ENCODE assay signal across 8 mouse cellular contexts in the genomic region with DNA sequence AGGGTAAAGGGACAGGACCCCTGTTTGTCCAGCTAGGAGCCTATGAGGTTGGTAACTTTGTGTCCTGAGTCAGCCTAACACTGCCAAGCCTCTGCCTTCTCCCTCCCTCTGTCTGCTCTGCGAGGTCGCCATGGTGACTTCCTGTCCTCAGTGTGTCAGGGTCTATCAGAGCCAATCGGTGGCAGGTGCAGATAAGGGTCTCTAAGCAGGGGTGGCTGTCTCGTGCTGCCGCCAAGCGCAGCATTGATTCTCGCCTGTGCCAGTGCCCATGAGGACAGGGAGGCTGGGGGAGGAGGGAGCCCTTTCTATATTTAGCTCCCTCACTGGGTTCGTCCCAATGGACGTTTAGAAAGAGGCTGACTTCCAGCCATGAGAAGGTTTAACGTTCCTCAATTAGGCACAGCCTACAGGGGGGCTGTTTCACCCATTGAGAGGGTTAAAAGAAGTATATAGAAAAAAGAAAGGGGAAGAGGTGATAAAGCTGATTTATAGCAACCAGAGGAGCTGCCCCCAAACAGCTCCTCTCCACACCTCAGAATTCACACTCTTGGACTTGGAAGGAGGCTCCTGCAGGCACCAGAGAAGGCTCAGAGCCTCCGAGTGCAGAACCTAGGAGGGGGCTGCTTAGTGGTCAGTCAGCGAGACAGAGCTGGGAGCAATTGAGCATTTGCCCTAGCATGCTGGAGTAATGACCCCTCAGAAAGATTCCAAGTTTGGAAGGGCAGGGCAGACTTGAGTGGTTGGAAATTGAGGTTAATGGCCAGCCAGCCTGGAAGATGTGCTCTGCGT.
DNase-seq lines count a peak whose midpoint lies in the region; ATAC-seq and TF ChIP-seq lines count a peak whose summit lies in the region.

No protein-coding gene starts in this region.

- no peak for DNase-seq in left cerebral cortex, adult 2 months (ENCODE audit: extremely low spot score in 1 of 2, low spot score in 2 of 2)
- DNase-seq in left cerebral cortex, postnatal 36 days (ENCODE audit: low spot score in 2 of 2), result no peak
- peak; percentile 51 for DNase-seq in forebrain, embryonic 11.5 days (ENCODE audit: low spot score)
- peak; percentile 80 for DNase-seq in midbrain, postnatal 0 days (ENCODE audit: low spot score)
- DNase-seq in urinary bladder, adult 18-20 months (ENCODE audit: low spot score in 2 of 2), result no peak
- no peak for DNase-seq in urinary bladder, postnatal 10 days (ENCODE audit: low spot score)

- no peak overlapping the region for H3K4me3 ChIP-seq in left cerebral cortex, adult 2 months
- H3K4me3 ChIP-seq in forebrain, embryonic 11.5 days (ENCODE audit: low read depth, low read length), result no peak overlapping the region
- no peak overlapping the region for H3K4me3 ChIP-seq in heart, embryonic 16.5 days (ENCODE audit: low read length)
- no peak overlapping the region for H3K4me3 ChIP-seq in midbrain, postnatal 0 days (ENCODE audit: low read depth, low read length)

- no peak overlapping the region for H3K9ac ChIP-seq in forebrain, embryonic 11.5 days (ENCODE audit: low read length)
- peak overlapping the region; percentile 12 for H3K9ac ChIP-seq in heart, embryonic 16.5 days (ENCODE audit: low read length)
- H3K9ac ChIP-seq in midbrain, postnatal 0 days (replicated peaks; ENCODE audit: low read length, poor library complexity, severe bottlenecking), result no peak overlapping the region

- H3K27me3 ChIP-seq in forebrain, embryonic 11.5 days (ENCODE audit: control insufficient read depth, insufficient read depth, low read length), result no peaks in the 10 kb centered on the region
- H3K27me3 ChIP-seq in heart, embryonic 16.5 days (ENCODE audit: control insufficient read depth, insufficient read depth, low read length), result no peaks in the 10 kb centered on the region
- H3K27me3 ChIP-seq in midbrain, postnatal 0 days (ENCODE audit: insufficient read depth, low read length), result no peaks in the 10 kb centered on the region

- H3K9me3 ChIP-seq in forebrain, embryonic 11.5 days (ENCODE audit: control insufficient read depth, low read length), result no peaks in the 10 kb centered on the region
- H3K9me3 ChIP-seq in heart, embryonic 16.5 days (replicated peaks; ENCODE audit: control insufficient read depth, low read length), result no peaks in the 10 kb centered on the region
- no peaks in the 10 kb centered on the region for H3K9me3 ChIP-seq in midbrain, postnatal 0 days (ENCODE audit: low read length)

- H3K27ac ChIP-seq in left cerebral cortex, adult 2 months, result peak overlapping the region; percentile 80
- no peak overlapping the region for H3K27ac ChIP-seq in forebrain, embryonic 11.5 days (ENCODE audit: low read depth, low read length)
- H3K27ac ChIP-seq in heart, embryonic 16.5 days (ENCODE audit: low read length), result peak overlapping the region; percentile 14; the same call in 1 of the 2 replicates
- H3K27ac ChIP-seq in midbrain, postnatal 0 days (ENCODE audit: low read depth, low read length), result peak overlapping the region; percentile 52; the same call in 1 of the 2 replicates

- TF ChIP-seq CTCF in left cerebral cortex, adult 2 months (IDR thresholded peaks at IDR 0.05), result no peak
- TF ChIP-seq CTCF in midbrain, postnatal 0 days (IDR thresholded peaks at IDR 0.05), result no peak

- H3K36me3 ChIP-seq in forebrain, embryonic 11.5 days (ENCODE audit: control insufficient read depth, insufficient read depth, low read length), result no peaks in the 10 kb centered on the region
- no peaks in the 10 kb centered on the region for H3K36me3 ChIP-seq in heart, embryonic 16.5 days (ENCODE audit: control insufficient read depth, insufficient read depth)
- no peaks in the 10 kb centered on the region for H3K36me3 ChIP-seq in midbrain, postnatal 0 days (ENCODE audit: insufficient read depth, low read length)

- intact Hi-C loops in left cerebral cortex, adult 2 months (cut with DNase I), result no loop called here
- intact Hi-C loops in left cerebral cortex, postnatal 36 days (cut with DNase I), result no loop called here

- WGBS in forebrain, embryonic 11.5 days, result 25% methylated on average over 13 of the region's 13 CpGs
- 9% methylated on average over 13 of the region's 13 CpGs for WGBS in heart, embryonic 16.5 days
- 14% methylated on average over 13 of the region's 13 CpGs for WGBS in midbrain, postnatal 0 days

- peak; percentile 69 for ATAC-seq in forebrain, embryonic 11.5 days (replicated peaks; ENCODE audit: low FRiP score)
- ATAC-seq in heart, embryonic 16.5 days (replicated peaks; ENCODE audit: extremely low read depth, insufficient read depth, low FRiP score), result peak; percentile 91
- peak; percentile 85 for ATAC-seq in midbrain, postnatal 0 days (ENCODE audit: low FRiP score)
- no peak for ATAC-seq in megakaryocyte, adult 5-6 weeks (ENCODE audit: poor library complexity, severe bottlenecking)

- H3K4me2 ChIP-seq in forebrain, embryonic 11.5 days (ENCODE audit: low read depth, low read length, severe bottlenecking), result no peak overlapping the region
- peak overlapping the region; percentile 34 for H3K4me2 ChIP-seq in heart, embryonic 16.5 days (ENCODE audit: low read depth, low read length)
- H3K4me2 ChIP-seq in midbrain, postnatal 0 days (ENCODE audit: low read depth, low read length, poor library complexity, severe bottlenecking), result peak overlapping the region; percentile 2

- peaks cover 6% of the 10 kb centered on the region; the same call in 1 of the 2 replicates for H3K4me1 ChIP-seq in forebrain, embryonic 11.5 days (replicated peaks; ENCODE audit: control insufficient read depth, insufficient read depth, low read length)
- H3K4me1 ChIP-seq in heart, embryonic 16.5 days (ENCODE audit: control insufficient read depth, insufficient read depth, low read length), result peaks cover 13% of the 10 kb centered on the region
- H3K4me1 ChIP-seq in midbrain, postnatal 0 days (ENCODE audit: insufficient read depth, low read length), result peaks cover 12% of the 10 kb centered on the region

Comparison
In these comparisons a context has a peak if more than half of its experiments do, and no peak if none do; other contexts are left out.
1. DNase-seq: peak in forebrain, embryonic 11.5 days (single experiment) and midbrain, postnatal 0 days (single experiment); none in left cerebral cortex, adult 2 months (0 of 2), left cerebral cortex, postnatal 36 days (0 of 2), urinary bladder, adult 18-20 months (0 of 2) and urinary bladder, postnatal 10 days (single experiment).